Mouse (Mus musculus): ENCODE measurements around the gene Atp6v1g1.

DNA sequence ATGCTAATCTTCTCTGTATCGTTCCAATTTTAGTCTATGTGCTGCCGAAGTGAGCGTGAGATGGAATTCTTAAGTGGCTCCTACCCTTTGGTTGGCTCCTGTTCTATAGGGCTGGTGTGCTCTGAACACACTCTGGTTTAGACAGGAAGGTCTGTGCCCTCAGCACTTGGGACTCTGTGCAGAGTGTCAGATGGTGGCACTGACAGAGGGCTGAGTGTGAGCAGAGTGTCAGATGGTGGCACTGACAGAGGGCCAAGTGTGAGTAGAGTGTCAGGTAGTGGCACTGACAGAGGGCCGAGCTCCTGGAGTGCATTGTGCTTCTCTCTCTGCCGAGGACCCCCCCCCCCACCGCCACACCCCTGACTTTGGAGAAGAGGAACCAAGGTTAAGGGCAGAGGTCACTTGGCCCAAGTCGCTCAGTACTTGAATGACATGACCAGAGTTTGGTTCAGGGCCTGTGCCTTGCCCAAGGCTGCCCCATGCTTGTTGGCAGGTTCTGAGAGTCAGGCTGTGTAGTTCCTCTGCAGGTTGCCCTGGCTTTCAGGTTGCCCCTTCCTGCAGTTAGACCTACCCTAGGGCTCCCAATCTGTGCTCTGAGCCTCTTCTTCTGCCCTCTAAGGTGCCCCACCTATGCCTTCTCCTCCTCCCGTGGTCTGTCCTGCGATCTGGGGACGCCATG, 23.3 kb downstream of the Atp6v1g1 start:
- no peak for TF ChIP-seq CTCF (IDR thresholded peaks at IDR 0.05; ENCODE audit: borderline replicate concordance, control insufficient read depth, extremely low read depth, insufficient read depth, low read length, poor library complexity)
- no peak for TF ChIP-seq POLR2A (IDR thresholded peaks at IDR 0.05; ENCODE audit: control insufficient read depth, extremely low read depth, insufficient read depth, low read length, poor library complexity)

Data from thymus, adult 2 months (tissue).